Mouse (Mus musculus): ENCODE measurements at regions not wholly inside any gene's neighbourhood (a gene's known extent, or its start where the extent isn't known, plus 50 kb on each side); places are given as distances from the start of the nearest gene placed in this dataset.

GRCm38 (mm10) chr2:54281966-54282365, 154.2 kb upstream of the Galnt13 start:
- Histone ChIP-seq H3K27me3 (no peaks in the 10 kb centered on the region), H3K9me3 (replicated peaks) (no peaks in the 10 kb centered on the region), H3K27ac (no peak overlapping the region), H3K9ac (no peak overlapping the region), H3K36me3 (ENCODE audit: poor library complexity, severe bottlenecking) (no peaks in the 10 kb centered on the region), H3K4me1 (no peaks in the 10 kb centered on the region), H3K4me3 (no peak overlapping the region), H3K4me2 (no peak overlapping the region)
- WGBS = 83% methylated on average over 1 of the region's 1 CpGs
- ATAC-seq = no peak

- Histone ChIP-seq H3K9me3 (replicated peaks) (no peaks in the 10 kb centered on the region), H3K4me2 (no peak overlapping the region), H3K27me3 (no peaks in the 10 kb centered on the region), H3K36me3 (ENCODE audit: poor library complexity, severe bottlenecking) (no peaks in the 10 kb centered on the region), H3K4me1 (no peaks in the 10 kb centered on the region), H3K9ac (no peak overlapping the region), H3K27ac (no peak overlapping the region), H3K4me3 (no peak overlapping the region)
- no peak for ATAC-seq
- WGBS = 93% methylated on average over 2 of the region's 2 CpGs
Measured at GRCm38 (mm10) chr2:54283876-54284275, 152.2 kb upstream of the Galnt13 start.

DNA sequence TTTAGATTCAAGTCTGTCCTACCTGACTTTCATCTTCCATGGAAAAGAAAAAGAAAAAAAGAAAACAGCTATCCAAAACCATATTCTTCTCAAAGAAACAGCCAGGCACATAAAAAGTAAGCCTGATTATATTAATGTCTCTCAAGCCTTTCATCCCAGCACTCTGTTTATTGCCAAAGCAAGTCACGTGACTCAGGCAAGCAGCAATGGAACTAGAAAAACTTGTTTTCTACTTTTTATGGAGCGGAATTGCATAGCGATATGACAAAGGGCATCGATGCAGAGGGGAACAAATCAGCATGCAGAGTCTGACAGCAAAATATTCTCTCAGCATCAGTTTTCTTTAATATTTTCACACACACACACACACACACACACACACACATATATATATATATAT, 130.6 kb upstream of the Galnt13 start:
- 91% methylated on average over 4 of the region's 4 CpGs for WGBS
- no peak for ATAC-seq

GRCm38 (mm10) chr2:54318559-54318958, 117.6 kb upstream of the Galnt13 start:
- no peak for ATAC-seq
- 62% methylated on average over 3 of the region's 3 CpGs for WGBS

More for the DNA sequence above, 130.6 kb upstream of the Galnt13 start:
- Histone ChIP-seq H3K4me2 (no peak overlapping the region), H3K27me3 (no peaks in the 10 kb centered on the region), H3K36me3 (ENCODE audit: poor library complexity, severe bottlenecking) (no peaks in the 10 kb centered on the region), H3K9me3 (replicated peaks) (no peaks in the 10 kb centered on the region), H3K4me1 (no peaks in the 10 kb centered on the region), H3K27ac (no peak overlapping the region), H3K9ac (no peak overlapping the region), H3K4me3 (no peak overlapping the region)

DNA sequence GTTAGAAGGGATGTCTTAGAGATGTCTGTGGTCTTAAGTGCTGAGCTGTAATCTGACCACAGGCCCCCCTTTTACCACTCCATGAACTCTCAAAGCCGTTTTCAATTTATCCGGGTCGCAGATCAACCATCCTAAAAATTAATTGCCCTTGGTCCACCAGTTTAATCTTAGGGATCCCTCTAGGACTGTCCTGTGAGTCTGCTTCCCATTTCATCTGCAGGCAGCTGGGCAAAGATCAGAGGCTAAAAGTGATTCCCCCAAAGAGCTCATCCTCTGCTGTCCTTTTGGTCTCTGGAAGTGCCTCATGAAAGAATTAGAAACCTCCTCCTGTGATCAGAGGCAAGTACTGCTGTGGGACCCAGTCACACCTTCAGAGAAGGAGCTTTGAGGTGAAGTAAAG, 69.2 kb upstream of the Galnt13 start:
- H3K9ac ChIP-seq = no peak overlapping the region
- H3K27me3 ChIP-seq = no peaks in the 10 kb centered on the region
- H3K36me3 ChIP-seq (ENCODE audit: poor library complexity, severe bottlenecking) = no peaks in the 10 kb centered on the region
- H3K4me1 ChIP-seq = no peaks in the 10 kb centered on the region
- ATAC-seq = peak; percentile 36; the same call in 1 of the 2 replicates
- WGBS = 69% methylated on average over 3 of the region's 3 CpGs
- no peak overlapping the region for H3K4me3 ChIP-seq
- H3K27ac ChIP-seq = no peak overlapping the region
- H3K9me3 ChIP-seq (replicated peaks) = no peaks in the 10 kb centered on the region
- no peak overlapping the region for H3K4me2 ChIP-seq

More at GRCm38 (mm10) chr2:54318559-54318958, 117.6 kb upstream of the Galnt13 start:
- Histone ChIP-seq H3K4me3 (no peak overlapping the region), H3K4me2 (no peak overlapping the region), H3K36me3 (ENCODE audit: poor library complexity, severe bottlenecking) (no peaks in the 10 kb centered on the region), H3K27me3 (no peaks in the 10 kb centered on the region), H3K9ac (no peak overlapping the region), H3K27ac (no peak overlapping the region), H3K4me1 (no peaks in the 10 kb centered on the region), H3K9me3 (replicated peaks) (no peaks in the 10 kb centered on the region)

DNA sequence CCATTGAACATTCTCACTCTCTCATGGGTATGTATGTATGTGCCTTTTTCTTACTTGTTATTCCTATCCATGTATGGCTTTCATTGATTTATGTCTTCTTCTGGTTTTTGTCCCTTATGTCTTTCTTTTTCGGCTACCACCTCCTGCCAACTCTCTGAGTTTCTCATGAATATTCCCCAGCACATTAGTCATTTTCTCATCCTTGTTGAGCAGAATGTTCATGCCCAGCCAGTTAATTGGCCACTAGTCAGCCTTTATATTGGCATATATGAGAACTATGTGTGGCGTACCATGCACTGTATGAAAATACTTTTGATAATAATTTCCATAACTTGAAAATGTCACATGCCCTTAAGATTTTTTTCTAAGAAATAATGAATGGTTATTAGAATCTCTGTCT, 56.8 kb upstream of the Galnt13 start:
- peak; percentile 70; the same call in 1 of the 2 replicates for ATAC-seq
- no peak overlapping the region for H3K9ac ChIP-seq
- 69% methylated on average over 2 of the region's 2 CpGs for WGBS
- H3K4me3 ChIP-seq = no peak overlapping the region
- no peak overlapping the region for H3K4me2 ChIP-seq
- no peaks in the 10 kb centered on the region for H3K27me3 ChIP-seq
- no peaks in the 10 kb centered on the region for H3K36me3 ChIP-seq (ENCODE audit: poor library complexity, severe bottlenecking)
- H3K9me3 ChIP-seq (replicated peaks) = no peaks in the 10 kb centered on the region
- H3K27ac ChIP-seq = no peak overlapping the region
- no peaks in the 10 kb centered on the region for H3K4me1 ChIP-seq
